Mouse (Mus musculus) thymus, adult 2 months (tissue): ENCODE data around the gene Srebf1. TPM values are rescaled to one million over a fixed set of nuclear protein-coding genes. Genes with fewer than 3 reads are reported as not detected.

ENCODE experiments used
- DNase-seq: peaks from one replicate; pipeline ENCODE4 v3.0.0; 2021
- H3K27ac ChIP-seq: fragments of 200-500 bp; 2 replicates; pipeline ENCODE4 v1.5.1; 2012; ENCODE audit warnings: low read length, control low read depth; ENCODE audit not compliant: control insufficient read depth, insufficient read depth
- H3K27me3 ChIP-seq: fragments of 200-500 bp; 2 replicates; pipeline ENCODE4 v1.6.1; 2012; ENCODE audit warnings: mild to moderate bottlenecking, low read length, moderate library complexity, mixed read lengths; ENCODE audit not compliant: control insufficient read depth, insufficient read depth
- H3K36me3 ChIP-seq: fragments of 200-500 bp; 2 replicates; pipeline ENCODE4 v1.6.1; 2012; ENCODE audit warnings: mild to moderate bottlenecking, low read length, moderate library complexity; ENCODE audit not compliant: control insufficient read depth, insufficient read depth
- H3K4me1 ChIP-seq: fragments of 200-500 bp; replicated peaks from 2 replicates; pipeline ENCODE4 v1.6.1; 2012; ENCODE audit warnings: low read length; ENCODE audit not compliant: control insufficient read depth, insufficient read depth
- H3K4me3 ChIP-seq: fragments of 200-500 bp; 2 replicates; pipeline ENCODE4 v1.5.1; 2012; ENCODE audit warnings: mild to moderate bottlenecking, low read length, control low read depth, moderate library complexity; ENCODE audit not compliant: control insufficient read depth, insufficient read depth
- CTCF ChIP-seq: fragments of 200-500 bp; IDR thresholded peaks from 2 replicates; pipeline ENCODE4 v1.5.1; 2012; ENCODE audit warnings: mild to moderate bottlenecking, control low read depth, low read length, moderate library complexity, borderline replicate concordance; ENCODE audit not compliant: control insufficient read depth, poor library complexity, insufficient read depth; ENCODE audit errors: extremely low read depth
- POLR2A ChIP-seq: fragments of 200-500 bp; IDR thresholded peaks from 2 replicates; pipeline ENCODE4 v1.6.1; 2012; ENCODE audit warnings: mild to moderate bottlenecking, low read length, control low read depth, moderate library complexity; ENCODE audit not compliant: control insufficient read depth, poor library complexity, insufficient read depth; ENCODE audit errors: extremely low read depth
- WGBS: fragments of 180-500 bp; shearing (Covaris S2); methylation state at CpG from one replicate; pipeline ENCODE4 v1.1.7; 2018; 5-methylcytosine and 5-hydroxymethylcytosine counted together
- polyA plus RNA-seq: library from polyadenylated mRNA; depleted of rRNA; stranded (reverse); fragments of >200 nt; gene quantifications from 2 replicates; pipeline ENCODE4 v1.2.3, GENCODE M21; 2012

Srebf1 gene
- polyA plus RNA-seq, 1 experiment = 466 TPM

- Histone ChIP-seq H3K27me3 (no peaks in the 10 kb centered on the region), H3K4me1 (peaks cover under 1% of the 10 kb centered on the region), H3K4me3 (no peak overlapping the region), H3K27ac (no peak overlapping the region), H3K36me3 (peaks cover 73% of the 10 kb centered on the region)
- 95% methylated on average over 26 of the region's 26 CpGs for WGBS
- no peak for DNase-seq
- no peak for TF ChIP-seq CTCF
Measured at GRCm38 (mm10) chr11:60202710-60203638, 19.4 kb downstream of the Srebf1 start.

DNA sequence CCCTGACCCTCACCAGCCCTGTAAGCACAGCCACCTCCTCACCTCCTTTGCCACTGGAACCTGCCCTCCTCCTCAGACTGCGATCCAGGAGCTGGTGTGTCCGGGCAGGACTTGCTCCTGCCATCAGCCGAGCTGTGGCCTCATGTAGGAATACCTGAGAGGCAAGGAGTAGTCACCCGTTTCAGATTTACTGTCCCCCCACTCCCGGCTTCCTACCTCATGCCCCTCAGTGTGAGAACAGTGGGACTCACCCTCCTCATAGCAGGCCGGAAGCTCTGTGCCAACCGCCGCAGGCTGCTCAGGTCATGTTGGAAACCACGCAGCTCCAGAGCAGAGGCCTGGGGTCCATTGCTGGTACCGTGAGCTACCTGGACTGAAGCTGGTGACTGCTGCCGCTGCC lies 22.0 kb downstream of the Srebf1 start:
- no peak for DNase-seq
- Histone ChIP-seq H3K27me3 (no peaks in the 10 kb centered on the region), H3K27ac (no peak overlapping the region), H3K4me3 (no peak overlapping the region), H3K4me1 (no peaks in the 10 kb centered on the region), H3K36me3 (peaks cover 60% of the 10 kb centered on the region)
- WGBS = 90% methylated on average over 11 of the region's 11 CpGs
- TF ChIP-seq CTCF (no peak), POLR2A (no peak)

- H3K4me1 ChIP-seq = no peaks in the 10 kb centered on the region
- no peaks in the 10 kb centered on the region for H3K27me3 ChIP-seq
- H3K36me3 ChIP-seq = peaks cover 54% of the 10 kb centered on the region
- no peak overlapping the region for H3K27ac ChIP-seq
- peak; percentile 94 for DNase-seq
- WGBS = 40% methylated on average over 18 of the region's 18 CpGs
- TF ChIP-seq CTCF = peak; percentile 90
- TF ChIP-seq POLR2A = peak; percentile 51; the same call in 1 of the 2 replicates
- H3K4me3 ChIP-seq = no peak overlapping the region
Measured at GRCm38 (mm10) chr11:60199702-60200184, 22.6 kb downstream of the Srebf1 start.

DNA sequence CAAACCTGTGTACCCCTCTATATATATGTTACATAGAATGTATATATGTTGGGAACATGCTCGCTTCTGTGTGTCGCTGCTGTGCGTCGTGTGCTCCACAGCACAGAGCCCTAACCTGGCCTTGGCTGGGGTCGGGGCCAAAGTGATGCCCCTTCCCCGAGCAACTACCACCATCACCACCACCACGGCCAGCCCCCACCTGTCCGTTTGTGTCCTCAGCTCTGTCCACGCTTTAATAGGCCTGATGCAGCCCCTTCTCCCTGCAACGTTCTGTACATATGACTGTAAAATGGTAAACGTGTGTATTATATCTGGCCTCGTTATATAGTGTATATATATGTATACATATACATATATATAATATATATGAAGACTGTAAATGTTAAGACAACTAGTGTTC lies 23.7 kb downstream of the Srebf1 start:
- DNase-seq = no peak
- TF ChIP-seq CTCF = no peak
- no peak for TF ChIP-seq POLR2A
- no peaks in the 10 kb centered on the region for H3K4me1 ChIP-seq
- peaks cover 48% of the 10 kb centered on the region for H3K36me3 ChIP-seq
- H3K27me3 ChIP-seq = no peaks in the 10 kb centered on the region
- H3K27ac ChIP-seq = no peak overlapping the region
- no peak overlapping the region for H3K4me3 ChIP-seq
- WGBS = 91% methylated on average over 12 of the region's 12 CpGs

DNA sequence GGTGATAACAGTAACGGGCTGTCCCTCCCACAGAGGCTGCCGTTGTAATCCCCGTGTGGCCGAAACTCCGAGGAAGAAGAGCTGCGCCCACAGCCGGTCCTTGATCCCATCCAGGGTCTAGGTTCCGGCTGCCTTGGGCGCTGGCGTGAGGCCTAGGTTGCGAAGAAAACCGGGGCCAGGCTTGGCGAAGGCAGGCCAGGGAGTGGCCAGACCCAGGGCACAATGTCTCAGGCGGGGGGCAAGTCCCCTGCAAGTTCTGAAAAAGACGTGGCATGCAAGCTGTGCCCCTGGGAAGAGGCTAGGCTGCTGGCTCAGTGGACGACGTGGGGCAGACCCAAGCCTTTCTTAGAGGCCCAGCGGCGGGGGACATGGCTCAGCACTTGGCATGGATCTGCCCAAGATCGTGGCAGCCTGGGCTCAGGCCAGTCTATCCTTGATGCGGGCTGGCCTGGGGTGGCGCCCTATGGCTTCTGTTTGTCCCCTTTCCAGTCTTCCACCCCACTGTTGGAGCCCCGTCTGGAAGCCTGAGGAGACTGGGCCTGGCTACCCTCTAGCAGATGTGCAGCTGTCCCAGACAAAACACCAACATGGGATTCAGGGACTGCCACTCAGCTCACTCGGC lies 24.3 kb downstream of the Srebf1 start:
- TF ChIP-seq CTCF = no peak
- no peak overlapping the region for H3K27ac ChIP-seq
- H3K36me3 ChIP-seq = peaks cover 43% of the 10 kb centered on the region
- H3K4me3 ChIP-seq = no peak overlapping the region
- H3K27me3 ChIP-seq = no peaks in the 10 kb centered on the region
- WGBS = 95% methylated on average over 24 of the region's 24 CpGs
- DNase-seq = no peak
- H3K4me1 ChIP-seq = no peaks in the 10 kb centered on the region

- H3K4me1 ChIP-seq = peaks cover 10% of the 10 kb centered on the region
- H3K27me3 ChIP-seq = no peaks in the 10 kb centered on the region
- no peak overlapping the region for H3K27ac ChIP-seq
- WGBS = 95% methylated on average over 5 of the region's 5 CpGs
- no peak for DNase-seq
- no peak overlapping the region for H3K4me3 ChIP-seq
- TF ChIP-seq CTCF = no peak
- TF ChIP-seq POLR2A = no peak
- H3K36me3 ChIP-seq = peaks cover 25% of the 10 kb centered on the region
Measured at GRCm38 (mm10) chr11:60196344-60196743, 26.0 kb downstream of the Srebf1 start.

DNA sequence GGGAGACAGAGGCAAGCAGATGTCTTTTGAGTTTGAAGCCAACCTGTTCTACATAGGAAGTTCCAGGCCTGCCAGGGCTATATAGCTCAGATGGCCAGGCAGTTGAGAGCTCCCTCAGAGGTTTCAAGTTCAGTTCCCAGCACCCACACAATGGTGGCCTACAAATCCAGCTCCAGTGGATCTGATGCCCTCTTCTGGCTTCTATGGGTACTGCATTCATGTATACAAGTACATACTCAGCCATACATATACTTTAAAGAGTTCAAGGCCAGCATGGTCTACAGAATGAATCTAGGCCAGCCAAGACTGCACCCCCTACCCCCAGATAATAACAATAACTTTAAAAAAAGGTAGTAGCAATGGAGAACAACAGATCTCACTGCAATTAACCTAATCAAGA lies 27.3 kb downstream of the Srebf1 start:
- DNase-seq = peak; percentile 57

More for the DNA sequence above, 27.3 kb downstream of the Srebf1 start:
- no peak for TF ChIP-seq POLR2A
- TF ChIP-seq CTCF = no peak
- Histone ChIP-seq H3K4me3 (no peak overlapping the region), H3K36me3 (peaks cover 17% of the 10 kb centered on the region; the same call in 1 of the 2 replicates), H3K4me1 (peaks cover 13% of the 10 kb centered on the region), H3K27me3 (no peaks in the 10 kb centered on the region), H3K27ac (no peak overlapping the region)
